Mouse (Mus musculus): ENCODE measurements around the gene Cpne1.
"Not testable (repeated sequence)": the region's sequence is repeated elsewhere in the genome, so short reads cannot be mapped to it uniquely, and the experiment has no call there.

The Cpne1 gene

DNA sequence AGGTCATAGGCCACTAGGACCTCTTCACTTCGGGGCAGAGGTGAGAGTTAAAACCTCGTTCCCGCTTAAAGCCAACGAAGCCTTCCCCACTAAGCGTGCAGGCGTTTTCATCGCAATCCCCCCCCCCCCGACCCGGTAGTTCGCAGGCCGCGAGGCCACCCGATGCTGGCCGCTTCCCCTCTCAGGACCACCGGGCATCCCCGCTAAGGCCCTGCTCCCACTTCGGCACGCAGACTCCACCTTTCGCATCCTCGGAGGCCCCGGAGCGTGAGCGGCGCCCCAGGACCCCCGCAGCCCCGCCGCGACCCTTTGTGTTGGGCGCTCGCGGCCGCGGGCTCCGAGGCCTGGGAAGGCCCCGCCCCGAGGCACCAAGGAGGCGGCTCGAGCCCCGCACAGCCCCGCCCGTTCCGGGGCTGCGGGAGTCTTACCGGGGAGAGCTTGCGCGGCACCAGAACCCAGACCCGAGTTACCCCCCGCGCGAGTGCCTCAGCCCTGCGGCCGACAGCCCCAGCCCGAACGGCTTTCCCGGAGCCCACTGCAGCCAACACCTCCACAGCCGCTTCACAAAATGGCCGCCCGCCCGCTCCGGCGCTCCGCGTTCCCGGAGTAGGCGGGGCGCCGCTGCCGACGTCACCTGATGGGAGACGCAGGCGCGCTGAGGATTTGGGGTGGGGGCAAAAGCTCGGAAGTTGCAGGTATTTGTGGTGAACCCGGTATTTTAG lies at the start of gene Cpne1, which contains the start of gene Rbm12:
Cpne1 (minus strand) TSS at position 608 of the 722 bp plus-strand sequence.
Rbm12 (minus strand) TSS at position 621 of the 722 bp plus-strand sequence.
- DNase-seq (ENCODE audit: low read depth, low spot score) = peak; percentile 95

DNA sequence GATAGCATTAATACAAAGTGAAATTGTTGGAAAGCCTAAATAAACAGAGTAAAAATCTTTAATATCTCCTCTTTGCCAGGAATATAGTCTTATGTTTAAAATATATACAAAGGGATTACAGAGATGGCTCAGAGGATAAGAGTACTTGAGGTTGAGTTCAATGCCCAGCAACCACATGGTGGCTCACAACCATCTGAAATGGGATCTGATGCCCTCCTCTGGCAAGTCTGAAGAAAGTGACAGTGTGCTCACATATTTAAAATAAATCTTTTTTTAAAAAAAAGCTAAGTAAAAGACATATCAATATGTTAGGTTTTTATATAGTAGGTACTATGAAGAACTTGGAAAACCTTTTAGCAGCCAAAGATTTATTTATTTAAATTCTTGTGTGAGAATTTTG lies 39.8 kb upstream of the Cpne1 start:
- no peak for DNase-seq (ENCODE audit: low read depth, low spot score)

DNA sequence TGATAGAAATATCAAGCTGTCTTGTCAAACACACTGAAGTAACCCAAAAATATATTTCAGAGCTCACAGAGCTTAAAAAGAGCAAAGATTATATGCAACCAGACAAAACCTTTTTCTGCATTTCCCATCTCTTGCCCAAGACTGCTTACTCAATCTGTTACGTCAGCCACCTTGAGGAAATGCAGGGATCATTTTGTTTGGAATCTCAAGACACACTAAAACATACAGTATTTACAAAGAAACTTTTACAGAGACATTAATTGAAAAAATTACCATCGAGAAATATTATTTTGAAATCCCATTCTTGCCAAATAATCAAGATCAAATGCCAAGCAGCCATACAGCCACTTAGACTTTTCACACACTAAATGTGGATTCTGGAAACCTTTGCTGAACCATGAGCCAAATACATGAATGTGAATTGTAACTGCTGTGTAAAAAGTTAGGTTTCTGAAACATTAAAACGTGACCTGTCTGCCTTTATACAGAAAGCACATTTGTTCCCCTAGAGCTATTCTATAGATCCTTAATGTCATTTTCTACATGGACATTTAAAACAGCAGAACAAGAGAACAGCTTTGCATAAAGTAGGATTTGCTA lies 35.7 kb upstream of the Cpne1 start:
- no peak for DNase-seq (ENCODE audit: low read depth, low spot score)

GRCm38 (mm10) chr2:156146272-156146989 lies 34.7 kb upstream of the Cpne1 start:
- peak; percentile 37 for DNase-seq (ENCODE audit: low read depth, low spot score)

- peak; percentile 52 for DNase-seq (ENCODE audit: low read depth, low spot score)
Observed at GRCm38 (mm10) chr2:156145486-156146130, 33.8 kb upstream of the Cpne1 start.

DNA sequence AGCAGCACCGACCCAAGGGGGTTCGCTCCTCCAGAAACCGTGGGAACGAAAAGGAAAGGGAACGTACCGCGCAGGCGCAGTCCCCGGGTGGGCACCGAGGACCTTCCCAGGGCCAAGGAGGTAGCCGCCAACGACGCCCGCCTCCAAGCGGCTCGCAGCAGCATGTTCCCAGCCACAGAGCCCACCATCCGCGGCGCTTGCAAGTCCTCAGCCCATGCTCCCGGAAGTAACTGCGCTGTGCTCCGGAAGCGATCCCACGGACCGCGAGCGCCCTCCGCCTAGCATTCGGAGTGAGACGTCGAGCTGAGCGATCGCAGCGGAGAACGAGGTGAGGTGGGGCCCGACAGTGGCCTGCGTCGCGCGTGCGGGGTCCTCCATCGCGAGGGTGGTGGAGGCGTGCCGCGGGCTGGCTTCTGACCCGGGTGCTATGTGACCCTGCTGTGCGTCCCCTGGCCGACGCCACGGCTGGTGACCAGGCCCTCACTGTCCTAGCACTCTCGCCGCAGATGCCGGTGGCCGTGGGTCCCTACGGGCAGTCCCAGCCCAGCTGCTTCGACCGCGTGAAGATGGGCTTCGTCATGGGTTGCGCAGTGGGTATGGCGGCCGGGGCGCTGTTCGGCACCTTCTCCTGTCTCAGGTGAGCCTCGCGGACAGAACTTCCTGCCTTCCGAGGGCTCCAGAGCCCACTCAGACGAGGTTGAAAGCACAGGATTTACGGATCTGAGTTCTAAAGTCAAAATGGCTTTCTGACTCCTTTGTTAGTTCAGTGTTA lies 32.4 kb upstream of the Cpne1 start, which contains the start of the genes Romo1 and Nfs1:
Romo1 (plus strand) TSS at position 87 of the 772 bp plus-strand sequence.
Nfs1 (minus strand) TSS at position 234 of the 772 bp plus-strand sequence.
- peak; percentile 95 for DNase-seq (ENCODE audit: low read depth, low spot score)

- DNase-seq (ENCODE audit: low read depth, low spot score) = no peak
Observed at GRCm38 (mm10) chr2:156143367-156143766, 31.6 kb upstream of the Cpne1 start.

GRCm38 (mm10) chr2:156142820-156143219 lies 31.1 kb upstream of the Cpne1 start:
- peak; percentile 50 for DNase-seq (ENCODE audit: low read depth, low spot score)

- peak; percentile 43 for DNase-seq (ENCODE audit: low read depth, low spot score)
Observed at GRCm38 (mm10) chr2:156135695-156136094, 23.9 kb upstream of the Cpne1 start.

GRCm38 (mm10) chr2:156134161-156134560 lies 22.4 kb upstream of the Cpne1 start:
- no peak for DNase-seq (ENCODE audit: low read depth, low spot score)

DNA sequence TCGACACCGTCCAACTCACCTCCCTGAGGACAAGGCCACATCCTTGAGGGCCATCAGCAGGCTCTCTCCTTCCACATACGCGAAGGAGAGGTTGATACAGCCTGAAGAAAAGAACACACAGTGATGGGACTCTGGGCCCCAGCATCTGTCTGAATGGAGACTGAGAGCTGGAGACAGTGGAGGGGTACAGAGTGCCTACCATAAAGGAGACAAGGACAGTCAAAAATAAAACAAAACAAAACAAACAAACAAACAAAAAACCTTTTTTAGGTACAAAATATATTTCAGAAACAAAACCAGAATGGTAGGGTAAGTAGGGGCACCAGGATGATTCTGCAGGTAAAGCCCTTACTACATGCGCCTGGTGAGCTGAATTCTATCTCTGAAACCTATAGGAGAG lies 15.2 kb upstream of the Cpne1 start, which contains the start of gene Gm28036:
Gm28036 (minus strand) TSS at position 101 of the 400 bp plus-strand sequence.
- no peak for DNase-seq (ENCODE audit: low read depth, low spot score)

DNA sequence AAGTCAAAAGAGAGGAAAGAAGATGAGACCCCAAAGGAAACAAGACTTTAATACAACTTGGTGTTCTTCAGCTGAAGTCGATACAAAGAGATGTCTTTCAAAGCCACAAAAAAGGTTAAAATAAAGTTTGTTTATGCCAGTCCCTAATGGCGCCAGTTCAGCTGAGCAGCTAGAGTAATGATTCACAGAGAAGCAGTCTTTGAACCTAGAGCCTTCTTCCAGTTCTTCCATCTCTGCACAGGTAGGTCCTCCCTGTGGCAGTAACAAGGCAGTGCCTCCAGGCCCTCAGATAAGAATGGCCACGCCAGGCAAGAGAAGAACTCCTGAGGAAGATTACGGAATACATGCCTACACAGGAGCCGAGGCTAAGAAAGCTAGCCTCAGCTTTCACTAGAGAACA lies 12.0 kb upstream of the Cpne1 start:
- no peak for DNase-seq (ENCODE audit: low read depth, low spot score)

DNA sequence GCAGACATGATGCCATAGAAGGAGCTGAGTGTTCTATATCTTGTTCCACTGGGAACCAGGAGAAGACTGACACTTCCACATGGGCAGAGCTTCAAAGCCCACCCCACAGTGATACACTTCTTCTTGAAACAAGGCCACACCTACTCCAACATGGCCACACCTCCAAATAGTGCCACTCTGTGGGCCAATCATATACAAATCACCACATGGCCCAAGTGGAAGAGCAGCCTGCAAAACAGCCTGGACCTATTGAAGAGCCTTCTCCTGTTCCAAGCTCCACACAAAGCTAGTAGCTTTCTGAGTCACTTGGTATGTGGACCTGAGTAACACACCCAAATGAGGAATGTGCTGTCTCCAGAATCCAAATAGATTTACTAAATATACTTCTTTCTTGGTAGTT lies 7.8 kb upstream of the Cpne1 start:
- no peak for DNase-seq (ENCODE audit: low read depth, low spot score)

DNA sequence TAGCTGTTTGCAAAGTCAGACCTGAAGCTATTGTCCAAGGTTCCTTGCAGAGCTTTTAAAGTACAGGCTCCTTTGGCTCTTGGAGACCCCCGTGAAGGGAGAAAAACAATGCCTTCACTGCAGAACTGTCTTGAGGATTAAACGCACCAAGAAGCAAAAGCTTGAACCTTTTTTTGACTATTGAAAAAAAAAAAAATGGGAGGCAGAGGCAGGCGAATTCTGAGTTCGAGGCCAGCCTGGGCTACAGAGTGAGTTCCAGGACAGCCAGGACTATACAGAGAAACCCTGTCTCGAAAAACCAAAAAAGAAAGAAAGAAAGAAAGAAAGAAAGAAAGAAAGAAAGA lies 287 bp upstream of the Cpne1 start:
- DNase-seq (ENCODE audit: low read depth, low spot score) = not testable (repeated sequence)

GRCm38 (mm10) chr2:156110627-156111357 lies 973 bp downstream of the Cpne1 start:
- peak; percentile 65 for DNase-seq (ENCODE audit: low read depth, low spot score)

DNA sequence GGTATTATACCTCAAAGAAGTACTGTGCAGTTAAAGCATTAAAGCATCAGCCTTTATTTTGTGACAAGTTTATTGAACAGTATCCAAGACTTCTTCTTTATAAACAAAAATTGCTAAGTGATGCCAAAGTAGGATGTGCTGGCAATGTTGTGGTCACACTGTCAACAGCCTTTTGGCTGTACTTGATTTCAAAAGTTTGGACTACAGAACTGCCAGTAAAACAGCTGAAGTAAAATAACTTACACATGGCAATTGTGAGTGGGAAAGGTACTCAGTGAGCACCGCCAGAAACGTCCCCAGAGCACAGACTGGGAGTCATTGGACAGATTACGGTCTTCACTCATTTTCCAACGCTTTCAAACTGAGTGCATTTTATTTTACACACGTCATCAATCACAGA lies 19.8 kb downstream of the Cpne1 start:
- no peak for DNase-seq (ENCODE audit: low read depth, low spot score)

- DNase-seq (ENCODE audit: low read depth, low spot score) = no peak
Observed at GRCm38 (mm10) chr2:156089799-156090198, 22.0 kb downstream of the Cpne1 start.

DNA sequence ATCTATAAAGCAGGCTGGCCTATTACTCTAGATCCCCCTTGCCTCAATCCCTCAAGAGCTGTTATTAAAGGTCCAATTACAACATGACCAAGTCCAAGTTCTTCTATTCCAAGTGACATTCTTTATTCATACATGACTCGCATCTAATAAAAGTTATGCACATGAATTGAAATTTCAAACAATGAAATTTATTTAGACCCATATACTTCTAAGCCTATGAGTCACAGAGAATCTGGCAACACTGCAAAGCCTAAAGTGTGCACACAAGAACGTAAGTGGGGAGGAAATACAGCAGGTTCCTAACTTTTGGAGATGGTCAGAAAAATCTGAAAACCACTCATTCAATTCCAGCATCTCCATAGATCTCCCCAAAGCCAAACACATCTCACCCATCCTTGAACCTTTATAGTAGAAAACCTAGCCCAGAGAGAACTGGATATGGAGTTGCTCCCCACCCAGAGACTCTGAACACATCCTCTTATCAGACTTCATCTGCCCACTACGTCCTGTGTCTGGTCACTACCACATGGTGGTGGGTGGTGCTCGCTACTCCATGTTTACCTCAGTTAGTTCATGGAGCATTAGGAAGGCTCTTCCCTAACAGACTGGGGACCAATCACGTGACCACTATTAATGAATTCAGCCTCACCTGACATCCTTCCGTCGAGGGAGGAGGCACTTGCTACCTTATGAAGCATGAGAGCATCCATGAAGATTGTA lies 24.2 kb downstream of the Cpne1 start:
- no peak for DNase-seq (ENCODE audit: low read depth, low spot score)

DNA sequence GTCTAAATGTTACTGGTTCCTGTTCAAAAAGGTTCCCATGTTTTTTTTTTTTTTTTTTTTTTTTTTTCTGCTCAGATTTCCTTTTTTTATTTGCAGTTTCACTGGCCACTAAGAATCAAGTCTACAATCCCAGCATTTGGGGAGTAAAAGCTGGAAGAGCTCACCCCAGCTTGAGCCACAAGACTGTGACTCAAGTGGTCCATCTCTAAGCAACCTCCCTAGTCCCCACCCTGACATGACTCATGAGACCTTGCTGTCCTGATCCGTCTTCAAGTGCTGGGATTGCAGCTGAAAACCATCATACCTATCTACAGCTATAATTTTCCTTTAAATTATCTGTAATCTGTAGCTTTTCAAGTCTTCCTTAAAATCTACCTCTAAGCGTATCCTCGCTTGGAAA lies 27.2 kb downstream of the Cpne1 start:
- DNase-seq (ENCODE audit: low read depth, low spot score) = no peak

- DNase-seq (ENCODE audit: low read depth, low spot score) = no peak
Observed at GRCm38 (mm10) chr2:156080391-156080790, 31.4 kb downstream of the Cpne1 start.
